Mouse (Mus musculus): ENCODE data around the gene Rfxank. TPM values are rescaled to one million over a fixed set of nuclear protein-coding genes. Genes with fewer than 3 reads are reported as not detected.

Gene Rfxank
- polyA plus RNA-seq (2012; rRNA removed; ENCODE audit: low replicate concordance), result 32.6 and 33.8 TPM in 2 replicates

DNA sequence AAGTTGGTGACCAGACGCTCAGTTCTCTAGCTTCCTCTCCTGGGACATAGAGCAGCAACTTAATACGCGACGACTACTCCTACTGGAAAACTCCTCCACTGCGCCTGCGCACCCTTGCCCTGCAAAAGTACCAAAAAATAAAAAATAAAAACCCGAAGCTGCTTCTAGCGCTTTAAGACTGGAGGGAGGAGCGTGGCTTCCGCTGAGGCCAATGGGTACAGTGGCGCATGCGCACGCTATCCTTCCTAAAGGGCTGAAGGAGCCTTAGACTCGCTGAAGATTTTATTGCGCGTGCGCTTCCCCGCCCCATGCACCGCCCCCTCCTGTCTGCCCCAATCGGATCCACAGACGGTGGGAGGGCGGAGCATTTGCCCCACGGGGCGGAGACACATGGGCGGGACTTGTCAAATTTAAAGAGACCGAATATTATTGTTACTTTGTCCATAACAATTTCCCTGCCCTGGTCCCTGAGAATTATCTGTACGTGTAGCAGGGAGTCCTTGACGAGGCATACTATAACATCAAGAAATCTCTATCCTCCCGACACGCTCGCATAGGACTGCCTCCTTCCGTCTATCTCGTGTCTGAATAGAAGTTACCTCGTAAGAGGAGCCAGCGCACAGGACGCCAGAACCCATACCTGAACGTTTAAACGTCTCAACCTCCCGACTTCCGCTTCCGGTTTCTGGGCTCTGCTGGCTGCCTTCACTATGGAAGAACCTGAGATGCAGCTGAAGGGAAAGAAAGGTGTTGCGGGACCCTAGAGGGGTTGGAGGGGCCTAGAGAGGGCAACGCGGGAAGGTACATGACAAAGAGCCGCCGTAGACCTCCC is at the start of gene Rfxank, which contains the start of the genes Borcs8 and Mef2b:
TSS of gene Rfxank (minus strand) at position 129 of the 832 bp plus-strand sequence.
TSS of gene Borcs8 (plus strand) at position 474 of the 832 bp plus-strand sequence.
TSS of gene Mef2b (plus strand) at position 686 of the 832 bp plus-strand sequence.

DNA sequence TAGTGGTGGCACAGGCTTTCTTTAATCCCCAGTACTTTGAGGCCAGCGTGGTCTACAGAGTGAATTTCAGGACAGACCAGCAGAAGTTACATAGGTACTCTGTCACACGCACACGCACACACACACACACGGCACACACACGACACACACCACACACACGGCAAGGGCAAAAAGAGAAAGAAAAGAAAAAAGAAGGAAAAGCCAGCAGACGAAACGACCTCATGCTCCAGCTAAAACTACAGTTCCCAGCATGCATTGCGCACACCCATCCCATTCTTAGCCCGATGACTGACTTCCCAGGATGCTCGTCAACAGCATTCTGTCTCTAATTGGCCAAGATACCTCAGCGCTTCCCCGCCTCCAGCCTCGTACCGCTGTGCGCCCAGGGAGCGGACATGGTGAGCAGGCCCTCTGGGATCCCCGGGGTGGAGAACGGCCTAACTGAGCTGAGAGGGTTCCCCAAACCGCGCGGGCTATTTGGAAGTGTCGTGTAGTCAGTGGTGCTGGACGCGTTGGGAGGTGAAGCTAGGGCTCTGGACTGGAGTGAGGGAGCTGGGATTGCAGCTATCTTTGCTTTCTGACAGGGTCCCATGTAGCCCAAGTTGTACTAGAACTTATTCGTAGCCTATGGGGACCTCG is 33.2 kb upstream of the Rfxank start, which contains the start of gene Tmem161a:
TSS of gene Tmem161a (plus strand) at position 314 of the 639 bp plus-strand sequence.

DNA sequence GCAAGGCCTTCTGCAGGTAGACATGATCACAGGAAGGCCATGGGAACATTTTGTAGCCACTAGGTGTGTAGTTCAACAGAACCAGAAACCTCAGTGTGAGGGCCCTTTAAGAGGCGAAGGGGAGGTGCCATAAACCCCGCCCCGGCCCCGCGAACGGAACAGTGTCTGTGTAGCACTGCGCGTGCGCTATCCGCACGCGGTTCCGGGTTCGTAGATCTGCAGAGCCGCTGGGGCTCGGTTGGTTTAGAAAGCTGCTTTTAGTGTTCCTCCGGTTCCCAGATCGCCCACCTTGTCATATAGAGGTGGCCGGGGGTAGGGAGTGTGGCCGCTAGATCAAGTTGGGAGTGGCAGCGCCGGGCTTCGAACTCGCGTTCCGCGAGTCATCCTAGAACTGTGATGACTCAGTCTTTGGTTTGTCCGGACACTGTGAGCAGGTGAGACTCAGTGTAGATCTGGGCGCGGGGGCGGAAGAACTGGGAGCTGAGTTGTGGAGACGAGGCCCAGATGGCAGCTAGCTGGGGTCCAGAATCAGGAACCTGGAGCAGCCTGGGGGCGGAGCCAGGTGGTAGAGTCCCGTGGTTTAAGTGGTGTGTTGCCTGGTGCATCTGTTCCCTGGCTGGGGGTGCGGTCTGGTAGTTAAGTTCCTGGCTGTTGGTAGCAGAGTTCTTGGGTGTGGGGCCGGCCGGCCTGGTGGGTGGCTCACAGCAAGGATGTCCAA is 7.6 kb downstream of the Rfxank start, which contains the start of gene Nr2c2ap:
TSS of gene Nr2c2ap (plus strand) at position 168 of the 718 bp plus-strand sequence.

DNA sequence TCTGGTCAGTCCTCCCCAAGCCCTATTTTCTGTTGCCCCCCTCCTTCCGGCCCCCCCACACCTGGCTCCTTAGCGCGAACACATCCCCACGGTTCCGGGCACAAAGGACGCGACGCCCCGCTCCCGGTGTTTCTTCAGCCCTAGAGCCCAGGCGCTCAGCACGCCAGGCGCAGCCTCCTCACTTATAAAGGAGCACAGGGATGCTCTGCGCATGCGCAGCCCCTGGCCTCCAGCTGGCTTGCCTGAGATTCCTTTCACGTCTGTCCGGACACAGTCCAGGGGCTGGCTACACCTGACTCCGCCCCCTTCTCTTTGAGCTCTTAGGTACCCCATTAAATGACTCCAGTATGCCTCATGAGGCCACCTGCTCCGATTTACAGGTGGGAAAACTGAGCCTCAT is 18.3 kb downstream of the Rfxank start, which contains the start of gene Ncan:
TSS of gene Ncan (minus strand) at position 207 of the 400 bp plus-strand sequence.

DNA sequence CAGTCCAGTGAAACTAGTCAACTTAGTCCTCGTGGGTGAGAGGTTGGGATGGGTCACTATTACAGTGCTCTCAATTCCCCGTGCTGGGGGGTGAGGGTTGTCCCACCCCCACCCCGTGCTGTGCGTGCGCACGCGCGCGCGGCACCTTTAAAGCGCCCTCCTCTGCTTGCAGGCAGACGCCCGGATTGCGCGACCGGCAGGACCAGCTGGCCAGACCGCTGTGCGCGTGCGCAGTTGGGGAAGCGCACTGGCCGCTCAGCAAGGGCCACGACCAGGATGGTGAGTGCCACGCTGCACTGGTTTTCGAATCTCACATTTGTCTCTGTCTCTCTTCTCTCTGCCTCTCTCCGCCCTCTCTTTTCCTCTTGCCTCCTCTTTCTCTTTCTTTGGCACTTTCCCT is 55.7 kb downstream of the Rfxank start, which contains the start of gene Hapln4:
TSS of gene Hapln4 (plus strand) at position 173 of the 400 bp plus-strand sequence.

Other genes with a start within 250 kb of the Rfxank start
- gene Tssk6, start 237.0 kb downstream of the Rfxank start, polyA plus RNA-seq (2012; rRNA removed; ENCODE audit: low replicate concordance), result 0.84 and 2.0 TPM in 2 replicates
- 102 and 147 TPM in 2 replicates for gene Ndufa13, start 236.6 kb downstream of the Rfxank start, polyA plus RNA-seq (2012; rRNA removed; ENCODE audit: low replicate concordance)
- gene Yjefn3, start 236.4 kb downstream of the Rfxank start, polyA plus RNA-seq (2012; rRNA removed; ENCODE audit: low replicate concordance), result 1.9 and 2.1 TPM in 2 replicates
- 63.2 and 68.6 TPM in 2 replicates for gene Gatad2a, start 142.8 kb downstream of the Rfxank start, polyA plus RNA-seq (2012; rRNA removed; ENCODE audit: low replicate concordance)
- gene Mau2, start 96.4 kb downstream of the Rfxank start, polyA plus RNA-seq (2012; rRNA removed; ENCODE audit: low replicate concordance), result 60.8 and 62.1 TPM in 2 replicates
- 6.1 and 7.7 TPM in 2 replicates for gene Sugp1, start 96.3 kb downstream of the Rfxank start, polyA plus RNA-seq (2012; rRNA removed; ENCODE audit: low replicate concordance)
- gene Tm6sf2, start 66.2 kb downstream of the Rfxank start, polyA plus RNA-seq (2012; rRNA removed; ENCODE audit: low replicate concordance), result 766 and 1,530 TPM in 2 replicates
- 1.7 and 3.7 TPM in 2 replicates for gene Hapln4, start 55.7 kb downstream of the Rfxank start, polyA plus RNA-seq (2012; rRNA removed; ENCODE audit: low replicate concordance)
- gene Ncan, start 18.3 kb downstream of the Rfxank start, polyA plus RNA-seq (2012; rRNA removed; ENCODE audit: low replicate concordance), result 0.07 and 0.09 TPM in 2 replicates
- gene Nr2c2ap, start 7.8 kb downstream of the Rfxank start, polyA plus RNA-seq (2012; rRNA removed; ENCODE audit: low replicate concordance), result 8.5 and 9.3 TPM in 2 replicates
- 47.0 and 48.5 TPM in 2 replicates for gene Borcs8, start 345 bp upstream of the Rfxank start, polyA plus RNA-seq (2012; rRNA removed; ENCODE audit: low replicate concordance)
- gene Mef2b, start 557 bp upstream of the Rfxank start, polyA plus RNA-seq (2012; rRNA removed; ENCODE audit: low replicate concordance), result 1.1 and 2.9 TPM in 2 replicates
- 107 and 159 TPM in 2 replicates for gene Tmem161a, start 33.2 kb upstream of the Rfxank start, polyA plus RNA-seq (2012; rRNA removed; ENCODE audit: low replicate concordance)
- gene Slc25a42, start 73.2 kb upstream of the Rfxank start, polyA plus RNA-seq (2012; rRNA removed; ENCODE audit: low replicate concordance), result 27.1 and 34.5 TPM in 2 replicates
- 15.5 and 19.1 TPM in 2 replicates for gene Sugp2, start 95.1 kb upstream of the Rfxank start, polyA plus RNA-seq (2012; rRNA removed; ENCODE audit: low replicate concordance)
- gene Armc6, start 95.3 kb upstream of the Rfxank start, polyA plus RNA-seq (2012; rRNA removed; ENCODE audit: low replicate concordance), result 15.2 and 16.2 TPM in 2 replicates
- gene Homer3, start 143.7 kb upstream of the Rfxank start, polyA plus RNA-seq (2012; rRNA removed; ENCODE audit: low replicate concordance), result 6.9 and 10.9 TPM in 2 replicates
- 54.8 and 59.0 TPM in 2 replicates for gene Ddx49, start 163.3 kb upstream of the Rfxank start, polyA plus RNA-seq (2012; rRNA removed; ENCODE audit: low replicate concordance)
- gene Cope, start 163.4 kb upstream of the Rfxank start, polyA plus RNA-seq (2012; rRNA removed; ENCODE audit: low replicate concordance), result 554 and 704 TPM in 2 replicates
- 0.33 and 1.1 TPM in 2 replicates for gene Cers1, start 176.6 kb upstream of the Rfxank start, polyA plus RNA-seq (2012; rRNA removed; ENCODE audit: low replicate concordance)
- 0.98 and 0.99 TPM in 2 replicates for gene Gdf1, start 190.7 kb upstream of the Rfxank start, polyA plus RNA-seq (2012; rRNA removed; ENCODE audit: low replicate concordance)
- 32.7 and 38.5 TPM in 2 replicates for gene Upf1, start 214.1 kb upstream of the Rfxank start, polyA plus RNA-seq (2012; rRNA removed; ENCODE audit: low replicate concordance)
- gene Comp, start 234.4 kb upstream of the Rfxank start, polyA plus RNA-seq (2012; rRNA removed; ENCODE audit: low replicate concordance), result 0.12 and 0.51 TPM in 2 replicates